ENCODE assay signal across 14 mouse cellular contexts in genomic region chr1:36569694-36570276, GRCm38 (mm10). TPM values are rescaled to one million over a fixed set of nuclear protein-coding genes. Genes with fewer than 3 reads are reported as not detected.
DNase-seq lines count a peak whose midpoint lies in the region; ATAC-seq and TF ChIP-seq lines count a peak whose summit lies in the region.
"Had no signal": no experiment of that assay in that cellular context is flagged by ENCODE, and none has a peak within 500 bp of the region (broad histone marks: within the 10 kb centered on the region; RNA-seq: fewer than 3 reads in every experiment).

No protein-coding gene starts in this region.

- intact Hi-C loops in heart, postnatal 10 days (cut with DNase I): no loop called here

- H3K4me3 ChIP-seq in heart, embryonic 12.5 days: no peak overlapping the region
- H3K4me3 ChIP-seq in lung, embryonic 16.5 days (ENCODE audit: low read length): no peak overlapping the region
- H3K4me3 ChIP-seq in embryonic facial prominence, embryonic 14.5 days (ENCODE audit: low read depth, low read length): no peak overlapping the region
- no peak overlapping the region for H3K4me3 ChIP-seq in myocyte
- H3K4me3 ChIP-seq: liver, embryonic 15.5 days had no signal

- no peaks in the 10 kb centered on the region for H3K36me3 ChIP-seq in heart, embryonic 12.5 days
- H3K36me3 ChIP-seq in lung, embryonic 16.5 days (ENCODE audit: control insufficient read depth, insufficient read depth, low read length): no peaks in the 10 kb centered on the region
- no peaks in the 10 kb centered on the region for H3K36me3 ChIP-seq in embryonic facial prominence, embryonic 14.5 days (ENCODE audit: control insufficient read depth, insufficient read depth, low read length)
- no peaks in the 10 kb centered on the region for H3K36me3 ChIP-seq in myocyte (ENCODE audit: control insufficient read depth, insufficient read depth)
- H3K36me3 ChIP-seq: liver, embryonic 15.5 days had no signal

- ATAC-seq in heart, embryonic 12.5 days (ENCODE audit: insufficient number of reproducible peaks, low FRiP score): no peak
- ATAC-seq in lung, embryonic 16.5 days (ENCODE audit: low read depth): no peak
- no peak for ATAC-seq in embryonic facial prominence, embryonic 14.5 days (ENCODE audit: low read depth)
- ATAC-seq: midbrain, embryonic 16.5 days had no signal

- no peak overlapping the region for H3K4me2 ChIP-seq in heart, embryonic 12.5 days
- no peak overlapping the region for H3K4me2 ChIP-seq in lung, embryonic 16.5 days (ENCODE audit: low read depth, low read length)
- H3K4me2 ChIP-seq in embryonic facial prominence, embryonic 14.5 days (ENCODE audit: low read depth, low read length): no peak overlapping the region
- H3K4me2 ChIP-seq in myocyte (ENCODE audit: low read depth): peak overlapping the region; percentile 34
- H3K4me2 ChIP-seq: liver, embryonic 15.5 days had no signal

- no peak overlapping the region for H3ac ChIP-seq in myocyte (ENCODE audit: control insufficient read depth, insufficient read length)

- peaks cover 69% of the 10 kb centered on the region for H3K4me1 ChIP-seq in heart, embryonic 12.5 days (replicated peaks)
- H3K4me1 ChIP-seq in lung, embryonic 16.5 days (replicated peaks; ENCODE audit: control insufficient read depth, insufficient read depth, low read length): peaks cover 50% of the 10 kb centered on the region
- peaks cover 45% of the 10 kb centered on the region for H3K4me1 ChIP-seq in embryonic facial prominence, embryonic 14.5 days (ENCODE audit: control insufficient read depth, insufficient read depth, low read length)

- 69% methylated on average over 7 of the region's 7 CpGs for WGBS in heart, embryonic 12.5 days
- 39% methylated on average over 7 of the region's 7 CpGs for WGBS in lung, embryonic 16.5 days
- 31% methylated on average over 4 of the region's 7 CpGs for WGBS in embryonic facial prominence, embryonic 14.5 days

- 0 out of 2 replicates have a peak overlapping the region, but pooled peaks have one; percentile 6 for H3K9ac ChIP-seq in heart, embryonic 12.5 days
- H3K9ac ChIP-seq in lung, embryonic 16.5 days (ENCODE audit: low read length): no peak overlapping the region
- H3K9ac ChIP-seq in embryonic facial prominence, embryonic 14.5 days (ENCODE audit: low read depth, low read length): no peak overlapping the region
- H3K9ac ChIP-seq: liver, embryonic 15.5 days had no signal

- no peak overlapping the region for H3K27ac ChIP-seq in heart, embryonic 12.5 days (ENCODE audit: poor library complexity, severe bottlenecking)
- H3K27ac ChIP-seq in lung, embryonic 16.5 days (ENCODE audit: low read length): peak overlapping the region; percentile 72
- 0 out of 2 replicates have a peak overlapping the region, but pooled peaks have one; percentile 10 for H3K27ac ChIP-seq in embryonic facial prominence, embryonic 14.5 days (replicated peaks; ENCODE audit: low read depth, low read length)
- H3K27ac ChIP-seq: liver, embryonic 15.5 days had no signal

- H3K9me3 ChIP-seq in heart, embryonic 12.5 days (replicated peaks): no peaks in the 10 kb centered on the region
- no peaks in the 10 kb centered on the region for H3K9me3 ChIP-seq in lung, embryonic 16.5 days (ENCODE audit: control insufficient read depth, low read length)
- H3K9me3 ChIP-seq in embryonic facial prominence, embryonic 14.5 days (ENCODE audit: control insufficient read depth, low read length): no peaks in the 10 kb centered on the region
- H3K9me3 ChIP-seq: liver, embryonic 15.5 days had no signal

- no peaks in the 10 kb centered on the region for H3K79me2 ChIP-seq in myocyte (ENCODE audit: control insufficient read depth, insufficient read depth)

- DNase-seq in heart, postnatal 10 days: no peak
- DNase-seq in lung, postnatal 36 days: no peak
- DNase-seq in embryonic facial prominence, embryonic 14.5 days (ENCODE audit: low spot score): no peak
- DNase-seq in left cerebral cortex, adult 11 months (ENCODE audit: low spot score): no peak
- no peak for DNase-seq in right cerebral cortex, adult 2 months (ENCODE audit: low spot score in 2 of 2)
- DNase-seq: gastrocnemius, postnatal 14 days; kidney, adult 9 months; layer of hippocampus, postnatal 36 days had no signal

- H3K27me3 ChIP-seq in heart, embryonic 12.5 days (replicated peaks): no peaks in the 10 kb centered on the region
- no peaks in the 10 kb centered on the region for H3K27me3 ChIP-seq in lung, embryonic 16.5 days (ENCODE audit: control insufficient read depth, insufficient read depth, low read depth, low read length)
- H3K27me3 ChIP-seq in embryonic facial prominence, embryonic 14.5 days (replicated peaks; ENCODE audit: control insufficient read depth, insufficient read depth, low read length): no peaks in the 10 kb centered on the region
- no peaks in the 10 kb centered on the region for H3K27me3 ChIP-seq in myocyte (ENCODE audit: control insufficient read depth, insufficient read depth, insufficient read length)
- H3K27me3 ChIP-seq: liver, embryonic 15.5 days had no signal

- TF ChIP-seq POLR2A in myocyte (IDR thresholded peaks at IDR 0.05; ENCODE audit: insufficient read length, low read depth): peak; percentile 29

TF ChIP-seq in myocyte, 11 proteins besides CTCF, POLR2A, EP300 and RAD21:
- TF ChIP-seq TCF3 (IDR thresholded peaks at IDR 0.05; ENCODE audit: insufficient read length, low read depth) (no peak), POLR2AphosphoS2 (IDR thresholded peaks at IDR 0.05; ENCODE audit: insufficient read length, low read depth) (peak; percentile 12)

RNA-seq across cellular contexts. Expression of gene Sema4c, which starts 11.6 kb away (rescaled TPM):
- polyA plus RNA-seq in heart, embryonic 12.5 days (2016; fragmentation: Nextera tagmentation; extraction: Ambion mirVana): 11.9 and 13.3 TPM in 2 replicates
- 10 to 100 TPM; 24.4 to 25.0 TPM for total RNA-seq in heart, postnatal 10 days (2021)
- polyA plus RNA-seq in lung, embryonic 16.5 days (2015; fragmentation: Nextera tagmentation; extraction: Ambion mirVana): 14.4 and 14.8 TPM in 2 replicates
- 2.3 and 3.8 TPM in 2 replicates for polyA plus RNA-seq in embryonic facial prominence, embryonic 14.5 days (2014; fragmentation: Nextera tagmentation; extraction: Ambion mirVana)
- polyA plus RNA-seq in myocyte (2012; fragmentation: generic; extraction: Trizol): 30.7 TPM

RNA-seq across cellular contexts. Expression of gene Ankrd39, which starts 22.5 kb away (rescaled TPM):
- polyA plus RNA-seq in heart, embryonic 12.5 days (2016; fragmentation: Nextera tagmentation; extraction: Ambion mirVana): 23.1 and 24.4 TPM in 2 replicates
- total RNA-seq in heart, postnatal 10 days (2021): 10 to 100 TPM; 12.9 to 14.1 TPM
- polyA plus RNA-seq in lung, embryonic 16.5 days (2015; fragmentation: Nextera tagmentation; extraction: Ambion mirVana): 23.3 and 26.2 TPM in 2 replicates
- polyA plus RNA-seq in embryonic facial prominence, embryonic 14.5 days (2014; fragmentation: Nextera tagmentation; extraction: Ambion mirVana): 19.5 and 20.0 TPM in 2 replicates
- 17.9 TPM for polyA plus RNA-seq in myocyte (2012; fragmentation: generic; extraction: Trizol)

RNA-seq across cellular contexts. Expression of gene Gm42417, which starts 30.6 kb away (rescaled TPM):
- 0.40 TPM in 1 of 2 replicates, not detected in the other for polyA plus RNA-seq in heart, embryonic 12.5 days (2016; fragmentation: Nextera tagmentation; extraction: Ambion mirVana)
- 100 to 1,000 TPM in 1 of 2 experiments, 10 to 100 TPM in 1; 90.6 to 123 TPM for total RNA-seq in heart, postnatal 10 days (2021)
- polyA plus RNA-seq in lung, embryonic 16.5 days (2015; fragmentation: Nextera tagmentation; extraction: Ambion mirVana): 0.29 TPM in 1 of 2 replicates, not detected in the other
- not detected in 2 replicates for polyA plus RNA-seq in embryonic facial prominence, embryonic 14.5 days (2014; fragmentation: Nextera tagmentation; extraction: Ambion mirVana)
- 0.13 TPM for polyA plus RNA-seq in myocyte (2012; fragmentation: generic; extraction: Trizol)
- total RNA-seq: layer of hippocampus, postnatal 36 days had no signal
- polyA plus RNA-seq: forebrain, embryonic 11.5 days; liver, embryonic 15.5 days had no signal

RNA-seq across cellular contexts. Expression of gene Ankrd23, which starts 33.1 kb away (rescaled TPM):
- polyA plus RNA-seq in heart, embryonic 12.5 days (2016; fragmentation: Nextera tagmentation; extraction: Ambion mirVana): 14.9 and 16.8 TPM in 2 replicates
- total RNA-seq in heart, postnatal 10 days (2021): 100 to 1,000 TPM; 189 to 244 TPM
- polyA plus RNA-seq in lung, embryonic 16.5 days (2015; fragmentation: Nextera tagmentation; extraction: Ambion mirVana): 17.9 and 20.0 TPM in 2 replicates
- polyA plus RNA-seq in embryonic facial prominence, embryonic 14.5 days (2014; fragmentation: Nextera tagmentation; extraction: Ambion mirVana): 12.3 and 13.2 TPM in 2 replicates
- 78.6 TPM for polyA plus RNA-seq in myocyte (2012; fragmentation: generic; extraction: Trizol)

RNA-seq across cellular contexts. Expression of gene Cnnm3, which starts 58.1 kb away (rescaled TPM):
- polyA plus RNA-seq in heart, embryonic 12.5 days (2016; fragmentation: Nextera tagmentation; extraction: Ambion mirVana): 2.2 and 3.4 TPM in 2 replicates
- 10 to 100 TPM; 15.3 to 18.3 TPM for total RNA-seq in heart, postnatal 10 days (2021)
- polyA plus RNA-seq in lung, embryonic 16.5 days (2015; fragmentation: Nextera tagmentation; extraction: Ambion mirVana): 3.5 and 4.4 TPM in 2 replicates
- 4.8 and 5.1 TPM in 2 replicates for polyA plus RNA-seq in embryonic facial prominence, embryonic 14.5 days (2014; fragmentation: Nextera tagmentation; extraction: Ambion mirVana)
- 10.2 TPM for polyA plus RNA-seq in myocyte (2012; fragmentation: generic; extraction: Trizol)
